Mouse (Mus musculus) kidney, adult 2 months (tissue): Measurements from ENCODE around the gene Dusp2.

Source experiments
- CTCF ChIP-seq: fragments of 200-500 bp; conservative IDR thresholded peaks from 2 replicates; pipeline ENCODE4 v1.5.1; 2011; ENCODE audit warnings: low read depth, mild to moderate bottlenecking, control low read depth, low read length, moderate library complexity, mixed read lengths; ENCODE audit not compliant: insufficient read depth, insufficient read length
- POLR2A ChIP-seq: fragments of 200-500 bp; IDR thresholded peaks from one replicate; pipeline ENCODE4 v1.6.1; 2011; ENCODE audit warnings: low read depth, low read length, control low read depth

DNA sequence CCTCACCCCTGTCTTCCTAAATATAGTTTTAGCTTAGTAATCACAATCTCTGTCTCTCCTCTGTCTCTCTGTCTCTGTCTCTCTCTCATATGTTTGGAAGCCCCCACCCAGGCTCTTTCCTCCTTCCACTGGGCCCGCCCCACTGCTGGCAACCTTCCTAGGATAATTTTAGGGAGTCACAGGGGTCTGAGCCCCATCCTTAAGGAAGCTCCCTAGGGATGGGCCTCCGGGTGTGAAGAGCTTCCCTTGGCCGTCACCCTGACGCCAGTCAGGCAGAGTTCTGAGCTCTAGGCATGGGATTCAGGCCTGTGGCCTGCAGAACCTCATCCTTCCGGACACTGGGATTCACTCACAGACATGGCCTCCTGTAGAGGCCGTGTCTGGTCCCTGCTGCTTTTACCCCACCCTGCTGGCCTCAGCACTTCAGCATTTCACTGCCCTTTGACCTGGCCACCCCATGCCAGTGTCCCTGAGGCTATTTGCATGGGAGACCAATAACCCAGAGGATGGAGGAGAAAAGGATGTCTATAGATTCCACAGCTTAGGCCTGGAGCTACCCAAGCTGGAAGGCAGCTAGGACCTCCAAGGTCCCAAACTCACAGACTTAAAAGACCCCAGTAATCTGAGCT, 40.6 kb downstream of the Dusp2 start:
- no peak for TF ChIP-seq CTCF
- TF ChIP-seq POLR2A, result no peak
